In genomic region chr3:30219190-30219884, GRCm38 (mm10) we compare ENCODE assay signal across 9 mouse cellular contexts.
DNase-seq lines count a peak whose midpoint lies in the region; ATAC-seq and TF ChIP-seq lines count a peak whose summit lies in the region.
"Had no signal": no experiment of that assay in that cellular context is flagged by ENCODE, and none has a peak within 500 bp of the region (broad histone marks: within the 10 kb centered on the region; RNA-seq: fewer than 3 reads in every experiment).

No protein-coding gene starts in this region.

- no peaks in the 10 kb centered on the region for H3K9me3 ChIP-seq in kidney, postnatal 0 days (replicated peaks; ENCODE audit: low read length)
- no peaks in the 10 kb centered on the region for H3K9me3 ChIP-seq in forebrain, postnatal 0 days (ENCODE audit: low read length)
- no peaks in the 10 kb centered on the region for H3K9me3 ChIP-seq in liver, embryonic 12.5 days (replicated peaks)
- H3K9me3 ChIP-seq in stomach, embryonic 14.5 days (ENCODE audit: control insufficient read depth, low read depth, low read length): no peaks in the 10 kb centered on the region

- H3K4me1 ChIP-seq in kidney, postnatal 0 days (replicated peaks; ENCODE audit: insufficient read depth, low read length): no peaks in the 10 kb centered on the region
- H3K4me1 ChIP-seq in forebrain, postnatal 0 days (ENCODE audit: insufficient read depth): no peaks in the 10 kb centered on the region
- H3K4me1 ChIP-seq in liver, embryonic 12.5 days: no peaks in the 10 kb centered on the region
- H3K4me1 ChIP-seq in stomach, embryonic 14.5 days (ENCODE audit: control insufficient read depth, insufficient read depth, low read length): peaks cover 8% of the 10 kb centered on the region; the same call in 1 of the 2 replicates

- no peak overlapping the region for H3K9ac ChIP-seq in kidney, postnatal 0 days (ENCODE audit: low read depth, low read length)
- peak overlapping the region; percentile 14; the same call in 1 of the 2 replicates for H3K9ac ChIP-seq in forebrain, postnatal 0 days
- no peak overlapping the region for H3K9ac ChIP-seq in liver, embryonic 12.5 days
- no peak overlapping the region for H3K9ac ChIP-seq in stomach, embryonic 14.5 days (replicated peaks; ENCODE audit: low read depth, low read length)

- H3K4me2 ChIP-seq in kidney, postnatal 0 days (ENCODE audit: low read length): peak overlapping the region; percentile 49
- peak overlapping the region; percentile 45 for H3K4me2 ChIP-seq in forebrain, postnatal 0 days (ENCODE audit: low read depth)
- peak overlapping the region; percentile 22; the same call in 1 of the 2 replicates for H3K4me2 ChIP-seq in liver, embryonic 12.5 days
- peak overlapping the region; percentile 49 for H3K4me2 ChIP-seq in stomach, embryonic 14.5 days (replicated peaks; ENCODE audit: low read depth, low read length)

- peak overlapping the region; percentile 21; the same call in 1 of the 2 replicates for H3K4me3 ChIP-seq in kidney, postnatal 0 days (replicated peaks; ENCODE audit: low read depth, low read length)
- H3K4me3 ChIP-seq in forebrain, postnatal 0 days (ENCODE audit: low read depth, low read length): peak overlapping the region; percentile 30
- H3K4me3 ChIP-seq in liver, embryonic 12.5 days: no peak overlapping the region
- H3K4me3 ChIP-seq in stomach, embryonic 14.5 days (ENCODE audit: low read depth, low read length): peak overlapping the region; percentile 14; the same call in 1 of the 2 replicates

- ATAC-seq in kidney, postnatal 0 days (replicated peaks; ENCODE audit: low FRiP score, low read depth): no peak
- ATAC-seq in forebrain, postnatal 0 days: peak; percentile 23; the same call in 1 of the 2 replicates
- no peak for ATAC-seq in liver, embryonic 12.5 days
- peak; percentile 88 for ATAC-seq in stomach, embryonic 14.5 days (ENCODE audit: insufficient number of reproducible peaks, insufficient read depth, low FRiP score, low read depth)

- peak; percentile 44 for DNase-seq in kidney, postnatal 0 days (ENCODE audit: low spot score)
- DNase-seq in kidney, adult 9 months: no peak
- peak; percentile 58 for DNase-seq in forebrain, postnatal 0 days
- no peak for DNase-seq in ovary, postnatal 36 days (ENCODE audit: low spot score)
- no peak for DNase-seq in left cerebral cortex, adult 8-10 months (ENCODE audit: low spot score in 2 of 2)
- DNase-seq in layer of hippocampus, adult 8-10 months (ENCODE audit: low spot score in 2 of 2): no peak
- DNase-seq: cerebellum, postnatal 10 days had no signal

- WGBS in kidney, postnatal 0 days: 10% methylated on average over 21 of the region's 21 CpGs
- 2% methylated on average over 21 of the region's 21 CpGs for WGBS in forebrain, postnatal 0 days
- WGBS in liver, embryonic 12.5 days (ENCODE audit: insufficient replicate concordance): 26% methylated on average over 21 of the region's 21 CpGs
- WGBS in stomach, embryonic 14.5 days: 11% methylated on average over 21 of the region's 21 CpGs

- no peaks in the 10 kb centered on the region for H3K27me3 ChIP-seq in kidney, postnatal 0 days (ENCODE audit: insufficient read depth, low read length)
- peaks cover 37% of the 10 kb centered on the region for H3K27me3 ChIP-seq in forebrain, postnatal 0 days (ENCODE audit: insufficient read depth, low read length)
- H3K27me3 ChIP-seq in liver, embryonic 12.5 days (replicated peaks): peaks cover 7% of the 10 kb centered on the region
- no peaks in the 10 kb centered on the region for H3K27me3 ChIP-seq in stomach, embryonic 14.5 days (ENCODE audit: control insufficient read depth, insufficient read depth, low read length)

- TF ChIP-seq CTCF in kidney, postnatal 0 days (IDR thresholded peaks at IDR 0.05; ENCODE audit: low read depth): no peak
- TF ChIP-seq CTCF in forebrain, postnatal 0 days (IDR thresholded peaks at IDR 0.05; ENCODE audit: low read depth): no peak

- no peaks in the 10 kb centered on the region for H3K36me3 ChIP-seq in kidney, postnatal 0 days (ENCODE audit: insufficient read depth, low read length)
- H3K36me3 ChIP-seq in forebrain, postnatal 0 days (ENCODE audit: insufficient read depth): no peaks in the 10 kb centered on the region
- H3K36me3 ChIP-seq in liver, embryonic 12.5 days: no peaks in the 10 kb centered on the region
- H3K36me3 ChIP-seq in stomach, embryonic 14.5 days (ENCODE audit: control insufficient read depth, insufficient read depth, low read length): no peaks in the 10 kb centered on the region

- no peak overlapping the region for H3K27ac ChIP-seq in kidney, postnatal 0 days
- H3K27ac ChIP-seq in forebrain, postnatal 0 days (ENCODE audit: low read depth, low read length): no peak overlapping the region
- H3K27ac ChIP-seq in liver, embryonic 12.5 days: no peak overlapping the region
- H3K27ac ChIP-seq in stomach, embryonic 14.5 days (ENCODE audit: low read length): peak overlapping the region; percentile 17; the same call in 1 of the 2 replicates

Comparison
In these comparisons a context has a peak if more than half of its experiments do, and no peak if none do; other contexts are left out.
1. DNase-seq: peak in kidney, postnatal 0 days (single experiment) and forebrain, postnatal 0 days (single experiment); none in kidney, adult 9 months (single experiment), ovary, postnatal 36 days (single experiment), left cerebral cortex, adult 8-10 months (0 of 2) and layer of hippocampus, adult 8-10 months (0 of 2).
2. ATAC-seq: peak in forebrain, postnatal 0 days (single experiment) and stomach, embryonic 14.5 days (single experiment); none in kidney, postnatal 0 days (single experiment) and liver, embryonic 12.5 days (single experiment).
3. Peak in every context shown above with its lines, with median percentiles within 50 percentile points of each other: H3K4me2 ChIP-seq.